ENCODE assay signal across 8 mouse cellular contexts in genomic region chr2:151000402-151001178, GRCm38 (mm10). TPM values are rescaled to one million over a fixed set of nuclear protein-coding genes. Genes with fewer than 3 reads are reported as not detected.
A peak's percentile ranks its signal among the peaks of the same experiment; 100 is the strongest.
DNase-seq lines count a peak whose midpoint lies in the region; TF ChIP-seq lines count a peak whose summit lies in the region.
"Had no signal": no experiment of that assay in that cellular context is flagged by ENCODE, and none has a peak within 500 bp of the region (broad histone marks: within the 10 kb centered on the region; RNA-seq: fewer than 3 reads in every experiment).

No protein-coding gene starts in this region.

- intact Hi-C loops in heart, postnatal 36 days (cut with DNase I), result loop anchor here (1.0 to 10.0 kb wide), 7 partner anchors 93 to 436 kb away; partner anchors contain the start of genes Apmap, Entpd6 and Gins1

- TF ChIP-seq CTCF in lung, adult 2 months (IDR thresholded peaks at IDR 0.05; ENCODE audit: insufficient read depth, low read length), result peak; percentile 86

- no peak overlapping the region for H3K4me3 ChIP-seq in ES-E14 (ENCODE audit: insufficient read depth in 1 of 2, low read depth in 1 of 2, low read length in 2 of 2, poor library complexity in 1 of 2, severe bottlenecking in 1 of 2)
- no peak overlapping the region for H3K4me3 ChIP-seq in embryonic facial prominence, embryonic 10.5 days
- H3K4me3 ChIP-seq in lung, adult 2 months (replicated peaks; ENCODE audit: extremely low read depth, low read depth, low read length), result no peak overlapping the region
- H3K4me3 ChIP-seq: limb, embryonic 15.5 days had no signal

- H3K27me3 ChIP-seq in embryonic facial prominence, embryonic 10.5 days (replicated peaks; ENCODE audit: low read depth, poor library complexity, severe bottlenecking), result no peaks in the 10 kb centered on the region
- H3K27me3 ChIP-seq: limb, embryonic 15.5 days had no signal

- H3K4me1 ChIP-seq in ES-E14 (ENCODE audit: control insufficient read depth in 2 of 2, insufficient read depth in 2 of 2, low read length in 2 of 2, poor library complexity in 1 of 2), result peaks cover 1 to 13% of the 10 kb centered on the region in 2 experiments; a peak in 1 of 4 replicates
- H3K4me1 ChIP-seq in embryonic facial prominence, embryonic 10.5 days, result peaks cover 20% of the 10 kb centered on the region
- H3K4me1 ChIP-seq in lung, adult 2 months (ENCODE audit: control insufficient read depth, insufficient read depth, low read length), result no peaks in the 10 kb centered on the region

- TF ChIP-seq POLR2A in lung, adult 2 months (IDR thresholded peaks at IDR 0.05; ENCODE audit: borderline replicate concordance, extremely low read depth, low read depth, low read length), result no peak

- no peak overlapping the region for H3K27ac ChIP-seq in ES-E14 (ENCODE audit: insufficient read depth, low read depth, low read length, poor library complexity, severe bottlenecking)
- H3K27ac ChIP-seq in embryonic facial prominence, embryonic 10.5 days (replicated peaks), result no peak overlapping the region
- H3K27ac ChIP-seq: limb, embryonic 15.5 days had no signal

- in situ Hi-C loops in ES-E14 (cut with MboI; ENCODE audit: low sequenced_read_pairs in 2 of 2, unreplicated experiment in 2 of 2), result no loop called here

- DNase-seq in ES-E14 (ENCODE audit: low read depth, low spot score), result no peak
- peak; percentile 33 for DNase-seq in adrenal gland, adult 8-10 months
- DNase-seq in embryonic facial prominence, embryonic 10.5 days (ENCODE audit: low spot score), result peak; percentile 47
- DNase-seq in heart, postnatal 36 days, result peak; percentile 39 to 48
- peak; percentile 73 to 79 for DNase-seq in kidney, postnatal 4 days
- DNase-seq in lung, adult 2 months, result no peak
- peak; percentile 78 for DNase-seq in retina, postnatal 1 day

- WGBS in embryonic facial prominence, embryonic 10.5 days, result 54% methylated on average over 7 of the region's 7 CpGs
- 48% methylated on average over 7 of the region's 7 CpGs for WGBS in lung, adult 2 months

- H3K36me3 ChIP-seq in ES-E14 (ENCODE audit: control insufficient read depth, insufficient read depth, low read length, poor library complexity, severe bottlenecking), result no peaks in the 10 kb centered on the region
- H3K36me3 ChIP-seq in embryonic facial prominence, embryonic 10.5 days (replicated peaks), result no peaks in the 10 kb centered on the region; the same call in 1 of the 2 replicates
- H3K36me3 ChIP-seq: limb, embryonic 15.5 days had no signal

- H3K9me3 ChIP-seq in ES-E14 (ENCODE audit: control insufficient read depth, insufficient read depth, low read depth, low read length), result no peaks in the 10 kb centered on the region
- H3K9me3 ChIP-seq in embryonic facial prominence, embryonic 10.5 days, result no peaks in the 10 kb centered on the region
- H3K9me3 ChIP-seq: limb, embryonic 15.5 days had no signal

- no peak overlapping the region for H3K9ac ChIP-seq in ES-E14 (ENCODE audit: insufficient read depth, low read depth, low read length, poor library complexity, severe bottlenecking)
- H3K9ac ChIP-seq: limb, embryonic 15.5 days had no signal

TF ChIP-seq in ES-E14, 5 proteins besides CTCF, POLR2A, EP300 and RAD21:
- TF ChIP-seq ZC3H11A (IDR thresholded peaks at IDR 0.05; ENCODE audit: borderline replicate concordance, low read depth, low read length), result peak; percentile 90; the same call in 1 of the 2 replicates
- 0 out of 2 replicates have a peak, but pooled peaks have one; percentile 19 for TF ChIP-seq ZNF384 (IDR thresholded peaks at IDR 0.05; ENCODE audit: low read depth, low read length)
- TF ChIP-seq MAFK (IDR thresholded peaks at IDR 0.05; ENCODE audit: insufficient read depth, low read depth, low read length), result no peak

RNA-seq across cellular contexts. Expression of gene Ninl, which starts 38.6 kb away (rescaled TPM):
- total RNA-seq in ES-E14 (2012; rRNA removed), result 22.4 and 26.7 TPM in 2 replicates
- total RNA-seq in adrenal gland, adult 8-10 months (2022), result 10 to 100 TPM; 22.3 to 36.1 (median 28.0) TPM
- polyA plus RNA-seq in embryonic facial prominence, embryonic 10.5 days (2016; fragmentation: Nextera tagmentation; extraction: Ambion mirVana), result 18.5 and 20.7 TPM in 2 replicates
- total RNA-seq in heart, postnatal 36 days (2021), result 1 to 10 TPM; 1.4 to 1.7 TPM
- polyA plus RNA-seq in lung, adult 2 months (2012; rRNA removed), result 2.0 and 2.2 TPM in 2 replicates

RNA-seq across cellular contexts. Expression of gene Nanp, which starts 38.6 kb away (rescaled TPM):
- total RNA-seq in ES-E14 (2012; rRNA removed), result 8.9 and 11.8 TPM in 2 replicates
- total RNA-seq in adrenal gland, adult 8-10 months (2022), result 10 to 100 TPM; 10.8 to 17.5 (median 17.0) TPM
- 49.1 and 49.5 TPM in 2 replicates for polyA plus RNA-seq in embryonic facial prominence, embryonic 10.5 days (2016; fragmentation: Nextera tagmentation; extraction: Ambion mirVana)
- total RNA-seq in heart, postnatal 36 days (2021), result 1 to 10 TPM; 1.6 to 2.3 TPM
- polyA plus RNA-seq in lung, adult 2 months (2012; rRNA removed), result 0.83 and 1.8 TPM in 2 replicates

Comparison
In these comparisons a context has a peak if more than half of its experiments do, and no peak if none do; other contexts are left out.
1. DNase-seq: peak in adrenal gland, adult 8-10 months (single experiment), embryonic facial prominence, embryonic 10.5 days (single experiment), heart, postnatal 36 days (2 of 2), kidney, postnatal 4 days (2 of 2) and retina, postnatal 1 day (single experiment); none in ES-E14 (single experiment) and lung, adult 2 months (single experiment).